Mouse (Mus musculus) embryo, embryonic 11.5 days (tissue): ENCODE data around the gene Khk.

Source experiments
- DNase-seq: peaks from one replicate; pipeline ENCODE4 v3.0.0-alpha.2; 2012; ENCODE audit warnings: low read depth, low spot score

Gene Khk

DNA sequence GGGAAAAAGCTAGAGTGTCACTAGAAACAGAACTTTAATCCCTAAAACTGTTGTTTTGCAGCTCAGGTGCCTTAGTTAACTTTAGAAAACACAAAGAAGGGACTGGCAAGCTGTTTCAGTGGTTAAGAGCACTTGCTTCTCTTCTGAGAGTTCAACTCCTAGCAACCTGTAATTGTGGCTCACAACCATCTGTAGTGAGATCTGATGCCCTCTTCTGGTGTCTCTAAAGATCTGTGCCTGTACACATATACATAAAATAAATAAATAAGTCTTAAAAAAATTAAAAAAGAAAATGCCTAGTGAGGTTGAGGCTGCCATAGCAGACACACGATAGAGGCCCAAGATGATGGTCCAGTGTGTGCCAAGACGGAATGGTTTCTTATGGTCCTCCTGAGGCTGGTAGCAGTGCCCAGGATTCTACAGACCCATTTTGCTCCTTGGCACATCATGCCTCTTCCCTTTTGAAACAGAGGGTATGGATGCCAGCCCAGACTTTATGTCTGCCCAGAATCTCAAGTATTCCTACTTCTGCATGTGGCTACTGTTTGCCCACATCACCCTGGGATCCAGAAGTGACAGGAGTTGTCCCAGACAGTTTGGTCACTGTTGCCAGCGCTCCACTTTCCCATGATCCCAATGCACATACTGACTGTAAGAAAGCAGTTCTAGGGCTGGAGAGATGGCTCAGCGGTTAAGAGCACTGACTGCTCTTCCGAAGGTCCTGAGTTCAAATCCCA lies 13.7 kb downstream of the Khk start:
- DNase-seq, result no peak

DNA sequence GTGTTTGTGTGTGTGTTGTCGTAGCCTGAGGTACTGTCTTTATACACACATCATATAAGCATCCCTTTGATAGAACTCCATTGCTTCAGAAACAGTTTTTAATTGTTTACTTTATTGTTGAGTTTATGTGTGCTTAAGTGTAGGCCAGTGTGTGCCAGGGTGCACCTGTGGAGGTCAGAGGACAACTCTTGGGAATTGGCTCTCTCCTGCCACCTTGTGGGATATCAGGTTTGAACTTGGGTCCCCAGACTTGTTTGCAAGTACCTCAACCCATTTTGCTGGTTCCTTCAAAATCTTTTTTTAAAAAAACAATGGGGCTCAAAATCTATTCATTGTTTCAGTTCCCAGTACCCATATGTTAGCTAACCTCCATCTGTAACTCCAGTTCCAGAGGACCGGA lies 21.8 kb downstream of the Khk start:
- no peak for DNase-seq

- no peak for DNase-seq
Observed at GRCm38 (mm10) chr5:30944344-30944743, 23.1 kb downstream of the Khk start.

DNA sequence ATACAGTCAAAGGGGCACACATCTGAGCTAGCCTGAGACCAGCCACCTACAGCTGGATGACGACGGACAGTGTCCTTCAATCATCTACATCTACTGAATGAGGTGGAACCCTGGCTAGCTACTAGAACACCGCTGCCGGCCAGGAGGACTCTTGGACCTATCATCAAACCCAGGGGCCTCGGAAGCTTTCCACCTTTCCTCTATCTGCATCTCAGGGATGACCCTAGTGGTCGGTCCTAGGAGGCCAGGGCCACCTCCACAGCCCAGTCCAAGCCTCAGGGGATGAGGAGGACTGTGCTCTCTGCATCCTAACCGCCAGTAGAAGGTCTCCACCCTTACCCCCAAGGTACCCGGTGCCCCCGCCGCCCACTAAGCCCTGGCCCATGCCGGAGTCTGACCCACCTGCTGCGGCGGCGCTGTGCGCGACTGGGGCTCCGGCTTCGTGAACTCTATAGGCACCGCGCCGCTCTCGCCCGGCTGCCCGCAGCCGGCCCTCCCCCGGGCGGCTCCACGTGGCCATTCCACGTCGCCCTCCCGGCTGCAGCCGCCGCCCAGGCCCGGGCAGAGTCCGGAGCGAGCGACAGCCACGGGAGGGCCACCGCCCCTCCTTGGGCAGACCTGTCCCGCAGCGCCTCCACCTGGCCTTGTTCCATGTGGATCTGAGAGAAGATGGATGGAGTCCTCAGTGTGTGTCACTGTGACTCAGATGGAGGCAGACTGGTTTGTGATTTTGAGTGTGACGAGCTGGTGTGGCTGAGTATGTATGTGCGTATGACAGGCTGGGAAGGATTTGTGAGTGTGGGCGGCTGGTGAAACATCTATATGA lies 23.9 kb downstream of the Khk start, which contains the start of gene Cgref1:
Gene Cgref1 (minus strand): TSS at position 636 of the 826 bp plus-strand sequence.
- DNase-seq, result no peak

DNA sequence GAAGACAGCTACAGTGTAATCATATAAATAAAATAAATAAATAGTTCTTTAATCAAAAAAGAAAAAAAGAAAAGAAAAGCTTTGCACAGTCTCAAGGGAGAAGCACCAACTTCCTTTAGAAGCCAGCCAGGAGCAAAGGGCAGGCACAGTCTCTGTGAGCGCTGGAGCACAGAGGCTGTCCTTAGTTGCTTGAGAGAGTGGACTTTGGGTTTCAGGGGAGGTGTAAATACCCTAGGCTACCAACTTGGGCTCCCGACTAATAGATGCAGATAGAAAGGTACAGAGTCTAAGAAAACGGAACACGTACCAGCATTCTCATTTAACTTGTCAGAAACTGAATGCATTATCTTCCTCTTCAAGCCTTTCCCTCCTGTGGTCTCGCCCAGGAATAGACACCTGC lies 27.4 kb downstream of the Khk start:
- DNase-seq, result no peak

DNA sequence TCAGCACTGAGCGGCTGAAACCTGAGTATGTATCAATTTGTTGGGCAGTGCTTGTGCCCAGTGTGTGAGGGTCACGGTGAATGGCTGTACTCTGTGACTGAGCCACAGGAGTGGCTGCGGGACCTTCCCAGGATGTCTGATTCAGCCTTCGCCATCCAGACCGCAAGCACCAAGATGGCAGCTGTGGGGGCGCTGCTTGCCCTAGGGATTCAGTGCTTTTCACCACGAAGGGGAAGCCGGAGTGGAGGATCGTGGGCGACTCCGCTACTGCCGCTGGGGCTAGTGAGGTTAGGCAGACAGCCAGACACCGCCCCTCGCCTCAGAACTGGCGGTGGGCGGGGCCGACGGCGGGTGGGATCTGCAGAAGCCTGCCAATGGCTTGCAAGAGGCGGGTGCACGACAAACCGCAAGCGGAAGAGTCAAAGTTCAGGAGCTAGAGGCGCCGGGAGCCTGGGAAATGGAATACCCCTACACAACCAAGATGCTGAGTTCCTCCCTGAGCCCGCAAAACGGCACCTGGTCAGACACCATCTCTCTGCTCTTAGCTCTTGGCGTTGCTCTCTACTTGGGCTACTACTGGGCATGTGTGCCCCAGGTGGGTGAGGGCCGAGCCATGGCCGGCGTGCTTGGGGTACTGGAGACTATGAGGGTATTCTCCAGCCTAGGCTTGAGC lies 28.6 kb downstream of the Khk start:
- peak; percentile 82 for DNase-seq

GRCm38 (mm10) chr5:30950451-30950850 lies 29.2 kb downstream of the Khk start:
- no peak for DNase-seq

DNA sequence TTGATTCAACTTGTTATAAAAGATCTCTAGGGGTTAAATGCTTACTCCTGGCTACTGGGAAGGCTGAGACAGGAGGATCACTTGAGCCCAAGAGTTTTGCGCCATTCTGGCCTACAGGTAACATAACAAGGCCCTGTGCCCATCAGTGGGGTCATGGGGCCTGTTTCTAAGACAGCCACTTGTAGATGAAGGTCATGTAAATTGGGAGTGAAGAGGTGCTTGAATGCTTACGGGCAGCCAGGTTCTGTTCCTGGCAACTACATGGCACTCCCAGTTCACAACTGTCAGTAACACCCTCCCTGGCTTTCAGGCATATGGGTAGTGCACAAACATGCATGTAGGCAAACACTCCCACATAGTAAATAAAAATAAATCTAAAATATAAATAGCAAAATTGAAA lies 29.7 kb downstream of the Khk start:
- no peak for DNase-seq

DNA sequence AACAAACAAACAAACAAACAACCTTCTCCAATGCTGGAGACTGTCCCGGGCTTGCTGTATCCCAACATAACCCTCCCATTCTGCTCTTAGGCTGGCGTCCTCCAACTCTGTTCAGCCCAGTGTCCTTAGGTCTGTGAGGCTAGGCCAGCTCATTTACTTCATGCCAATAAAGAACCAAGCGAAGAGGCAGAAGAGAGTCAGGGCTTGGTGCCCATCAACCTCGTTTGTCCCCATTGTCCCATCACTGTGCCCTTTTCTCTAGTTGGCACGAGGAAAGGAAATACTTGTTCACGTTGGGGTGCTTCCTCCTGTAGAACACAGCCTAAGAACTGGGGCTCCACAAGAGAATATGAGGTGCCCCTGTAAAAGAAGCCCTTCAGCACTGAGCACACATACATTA lies 30.5 kb downstream of the Khk start:
- DNase-seq, result no peak

DNA sequence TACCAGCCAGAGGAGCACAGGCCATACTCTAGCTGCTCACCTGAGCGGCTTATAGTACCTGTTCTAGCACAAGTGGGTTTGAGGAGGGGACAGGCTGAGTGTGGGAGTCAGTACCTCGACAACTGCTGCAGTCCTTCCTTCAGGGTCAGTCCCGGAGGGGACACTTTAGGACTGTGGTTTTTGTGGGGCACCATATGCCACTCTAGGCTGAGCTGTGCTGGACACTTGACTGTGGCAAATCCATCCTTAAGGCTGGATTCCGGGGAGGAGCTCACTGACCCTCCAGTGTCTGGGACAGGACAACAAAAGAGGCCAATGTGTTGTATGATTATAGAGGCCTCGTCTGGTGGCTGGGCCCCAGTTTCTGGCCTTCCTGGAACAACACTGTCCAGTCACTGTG lies 31.3 kb downstream of the Khk start:
- no peak for DNase-seq

GRCm38 (mm10) chr5:30954065-30954464 lies 32.8 kb downstream of the Khk start:
- DNase-seq, result no peak

DNA sequence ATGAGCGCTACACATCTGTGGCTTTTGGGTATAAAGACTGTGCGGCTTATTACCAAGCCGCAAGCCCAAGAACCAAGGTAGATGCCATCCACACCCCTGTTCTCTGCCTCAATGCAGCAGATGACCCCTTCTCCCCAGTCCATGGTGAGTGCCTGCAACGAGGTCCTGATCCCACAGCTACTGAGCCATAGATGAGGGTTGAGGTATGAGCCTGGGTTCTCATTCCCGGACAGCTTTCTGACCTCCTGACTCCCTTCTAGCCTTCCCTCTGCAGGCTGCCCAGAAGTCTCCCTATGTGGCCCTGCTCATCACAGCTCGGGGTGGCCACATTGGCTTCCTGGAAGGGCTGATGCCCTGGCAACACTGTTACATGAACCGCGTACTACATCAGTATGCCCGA lies 33.3 kb downstream of the Khk start:
- no peak for DNase-seq

GRCm38 (mm10) chr5:30955751-30956150 lies 34.5 kb downstream of the Khk start:
- DNase-seq, result no peak

DNA sequence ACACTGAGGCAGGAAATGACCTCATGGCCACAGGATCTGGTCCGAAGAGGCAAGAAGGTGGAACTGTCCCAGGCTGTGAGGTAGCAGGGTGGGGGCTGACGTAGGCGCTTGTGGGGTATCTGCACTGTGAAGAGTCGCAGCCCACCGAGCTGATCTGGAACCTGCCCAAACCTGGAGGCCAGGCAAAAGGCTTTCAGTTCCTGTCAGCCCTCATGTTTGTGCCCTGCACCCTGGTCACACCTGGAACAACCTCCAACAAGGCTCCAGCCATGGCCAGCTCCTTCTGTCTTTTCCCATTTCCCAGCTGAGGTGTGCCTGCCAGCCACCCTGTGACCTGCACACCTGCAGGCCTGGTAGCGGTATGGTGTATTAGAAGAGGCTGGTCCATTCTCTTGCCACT lies 36.7 kb downstream of the Khk start:
- no peak for DNase-seq

DNA sequence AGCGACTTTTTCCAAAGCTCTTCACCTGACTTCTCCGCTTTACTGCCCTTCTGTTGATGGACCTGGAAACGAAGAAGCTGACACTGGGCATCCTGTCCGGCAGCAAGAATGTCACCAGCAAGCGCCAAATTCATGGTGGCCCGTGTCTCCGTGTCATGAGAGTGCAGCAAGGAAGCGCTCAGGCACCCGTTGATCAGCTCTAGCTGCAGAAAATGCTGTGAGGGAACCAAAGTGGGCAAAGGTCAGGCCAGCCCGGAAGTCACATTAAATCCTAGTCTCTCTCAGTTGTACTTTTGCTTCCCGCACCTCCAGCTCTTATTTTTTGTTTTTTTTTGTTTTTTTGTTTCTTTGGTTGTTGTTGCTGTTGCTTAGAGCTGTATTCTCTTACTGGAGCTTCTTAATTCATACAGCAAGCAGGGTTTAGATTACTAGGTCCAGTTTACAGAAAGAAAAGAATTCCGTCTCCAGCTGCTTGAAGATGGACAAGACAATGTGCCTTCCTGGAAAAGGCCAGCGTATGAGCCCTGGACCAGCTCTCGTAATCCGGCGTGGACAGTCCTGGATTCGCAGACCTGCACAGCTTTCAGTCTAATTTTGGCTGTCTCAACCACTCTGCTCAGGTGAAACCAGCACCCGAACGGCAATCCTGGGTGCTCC lies 38.1 kb downstream of the Khk start:
- DNase-seq, result no peak

- DNase-seq, result peak; percentile 99
Observed at GRCm38 (mm10) chr5:30959966-30960501, 38.8 kb downstream of the Khk start, which contains the start of gene Preb. Gene Preb, minus strand, starts transcription at chr5:30960361.

DNA sequence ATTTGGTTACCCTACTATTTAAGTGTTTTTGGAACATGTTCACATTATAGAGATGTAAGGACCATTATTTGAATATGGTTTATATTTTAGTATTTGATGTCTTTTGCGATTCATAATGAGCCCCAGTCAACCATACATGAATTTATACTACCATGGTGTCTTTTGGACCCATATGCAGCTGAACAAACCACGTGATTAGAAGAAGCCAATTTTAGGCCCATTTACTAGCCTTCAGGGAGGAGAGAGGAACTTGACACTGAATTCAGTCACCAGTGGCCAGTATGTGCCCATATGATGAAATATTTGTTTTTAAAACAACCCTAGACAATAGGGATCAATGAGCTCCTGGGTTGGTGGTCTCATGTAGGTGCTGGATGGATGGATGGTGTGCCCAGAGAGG lies 39.6 kb downstream of the Khk start:
- DNase-seq, result no peak

DNA sequence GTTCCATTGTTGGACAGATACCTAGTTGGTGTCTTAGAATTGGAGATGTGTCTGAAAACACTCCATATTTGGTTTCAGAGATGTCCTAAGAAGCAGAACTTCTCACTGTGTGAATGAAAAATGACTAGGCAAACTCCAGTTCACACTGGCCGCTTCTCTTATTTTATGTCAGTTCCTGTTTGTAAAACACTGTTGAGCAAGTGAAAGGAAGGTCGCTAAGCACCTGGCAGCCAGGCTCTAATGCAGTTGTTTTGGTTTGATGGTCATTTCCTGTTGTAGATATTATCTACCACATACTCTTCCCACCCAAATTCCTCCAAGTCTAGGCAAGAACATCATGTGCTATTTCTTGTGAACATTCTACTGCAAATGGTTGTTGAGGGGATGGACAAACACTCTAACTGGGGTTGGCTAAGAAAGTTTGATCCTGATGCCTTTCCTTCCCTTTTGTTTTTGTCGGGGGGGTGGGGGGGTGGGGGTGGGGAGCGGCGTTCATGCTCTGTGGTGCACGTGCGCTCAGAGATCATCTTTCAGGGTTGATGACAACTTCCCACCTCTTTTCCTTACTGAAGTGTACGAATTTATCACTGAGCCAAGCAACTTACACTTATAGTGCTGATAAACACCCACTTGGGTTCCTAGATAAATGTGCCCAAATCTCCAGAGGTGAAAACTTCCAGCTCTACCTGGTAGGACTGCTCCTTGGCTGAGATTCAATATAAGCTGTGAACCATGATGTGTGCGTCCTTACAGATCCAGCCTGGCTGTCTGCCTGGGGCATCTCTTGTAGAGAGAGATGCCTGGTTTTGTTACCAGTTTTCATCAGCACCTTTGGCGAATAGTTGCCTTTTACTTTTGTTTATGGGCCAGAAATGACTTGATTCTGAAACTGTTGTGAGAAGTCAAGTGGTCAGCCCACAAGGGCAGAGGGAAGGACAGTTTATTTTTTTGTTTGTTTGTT lies 40.6 kb downstream of the Khk start:
- DNase-seq, result no peak

GRCm38 (mm10) chr5:30963916-30964315 lies 42.7 kb downstream of the Khk start:
- DNase-seq, result no peak

- no peak for DNase-seq
Observed at GRCm38 (mm10) chr5:30966189-30966588, 45.0 kb downstream of the Khk start.
